Mouse (Mus musculus) ovary, postnatal 14 days (tissue): ENCODE measurements around the gene Pld5.

Experiments
- DNase-seq: peaks from one replicate; pipeline ENCODE4 v3.0.0; 2022; ENCODE audit warnings: low spot score

Pld5 gene

GRCm38 (mm10) chr1:176274667-176275610 lies at the start of gene Pld5:
Gene Pld5 (minus strand): TSS chr1:176275312.
- no peak for DNase-seq

DNA sequence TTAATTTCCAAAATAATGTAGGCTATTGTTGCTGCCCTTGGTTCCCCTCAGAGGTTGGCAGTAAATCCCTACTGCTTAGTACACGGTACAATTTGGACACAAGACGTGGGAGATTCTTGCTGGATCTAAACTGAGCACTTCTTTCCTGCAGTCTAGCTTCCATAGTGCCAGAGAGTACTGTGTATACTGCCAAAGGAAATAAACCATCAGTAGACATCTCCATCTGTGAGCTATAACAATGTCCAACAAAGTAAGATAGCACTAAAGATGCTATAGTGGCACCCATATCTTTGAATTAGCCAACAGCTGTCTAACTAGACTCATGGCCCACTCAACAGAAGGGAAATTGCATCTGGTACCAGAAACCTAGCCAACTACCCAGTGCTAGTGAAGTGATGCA lies 40.0 kb upstream of the Pld5 start:
- no peak for DNase-seq

- no peak for DNase-seq
Measured at GRCm38 (mm10) chr1:176310174-176310573, 35.1 kb upstream of the Pld5 start.

DNA sequence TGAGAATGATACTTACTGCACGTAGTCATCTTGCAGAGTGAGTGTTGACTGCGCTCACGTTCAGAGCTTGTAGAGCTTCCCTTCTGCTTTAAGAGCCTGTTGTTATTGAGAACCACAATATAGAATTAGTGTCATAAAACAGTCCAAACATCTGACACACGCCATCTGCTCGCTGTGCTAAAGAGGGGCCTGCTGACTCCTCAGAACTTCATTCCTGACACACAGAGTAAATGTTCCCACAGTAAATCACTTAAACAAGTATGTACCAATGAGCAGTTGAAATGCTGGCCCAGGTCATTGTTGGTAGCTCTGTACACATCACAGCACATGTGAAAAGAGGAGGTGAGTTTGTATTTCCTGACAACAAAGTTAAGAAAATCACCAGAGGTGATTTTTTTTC lies 14.3 kb upstream of the Pld5 start:
- no peak for DNase-seq

- no peak for DNase-seq
Measured at GRCm38 (mm10) chr1:176275611-176275980, 484 bp upstream of the Pld5 start.

DNA sequence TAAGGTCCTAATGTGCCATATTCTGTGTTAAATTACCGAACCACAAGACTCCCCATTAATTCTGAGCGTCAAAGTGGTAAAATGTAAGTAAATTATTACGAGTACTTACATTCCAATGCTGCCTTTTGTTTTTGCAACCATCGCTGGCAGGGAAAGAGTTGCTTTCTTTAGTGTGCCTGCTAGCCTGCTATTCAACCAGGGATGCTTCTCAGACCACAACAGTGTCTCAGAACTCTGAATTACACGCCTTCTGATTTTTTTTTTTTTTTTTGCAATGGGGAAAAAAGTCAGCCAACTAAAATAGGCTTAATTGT lies 26.4 kb downstream of the Pld5 start:
- DNase-seq = no peak

- no peak for DNase-seq
Measured at GRCm38 (mm10) chr1:176247885-176248716, 27.0 kb downstream of the Pld5 start.

DNA sequence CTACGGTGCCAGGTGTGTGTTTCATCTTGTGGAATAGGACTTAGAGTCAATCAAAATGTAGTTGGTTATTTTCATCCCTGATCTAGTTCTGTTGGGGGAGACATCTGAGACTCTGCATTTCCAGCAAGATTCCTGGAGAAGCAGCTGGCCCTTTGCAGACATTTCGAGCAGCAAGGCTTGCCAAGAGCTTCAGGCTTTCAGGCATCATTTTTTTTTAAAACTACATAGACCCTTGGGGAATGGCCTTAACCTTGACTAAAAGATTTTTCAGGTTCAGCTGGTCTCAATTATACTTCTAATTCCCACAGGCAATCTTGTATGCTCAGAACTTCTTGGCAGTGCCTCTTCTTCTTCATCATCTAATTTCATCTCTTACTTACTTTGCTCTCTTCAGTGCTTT lies 35.9 kb downstream of the Pld5 start:
- no peak for DNase-seq

DNA sequence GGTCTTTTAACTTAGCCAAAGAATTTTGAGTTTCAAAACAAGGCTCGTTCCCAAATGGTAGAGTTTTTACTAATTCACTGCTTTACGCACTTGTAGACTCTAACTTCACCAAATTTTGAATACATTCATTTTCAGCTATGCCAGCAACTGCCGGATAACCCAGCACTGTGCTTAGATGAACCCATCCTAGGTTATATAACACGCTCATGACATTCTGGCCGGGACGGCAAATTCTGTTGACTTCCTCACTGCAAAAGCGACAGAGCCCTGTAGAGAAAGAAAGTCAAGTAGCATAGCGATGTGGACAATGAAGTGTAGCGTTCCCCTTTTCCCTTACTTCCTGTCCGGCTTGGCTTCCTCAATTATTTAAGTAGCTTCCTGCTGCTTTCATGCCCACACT lies 51.3 kb downstream of the Pld5 start:
- no peak for DNase-seq

- DNase-seq = peak; percentile 76
Measured at GRCm38 (mm10) chr1:176223196-176223595, 51.9 kb downstream of the Pld5 start.

DNA sequence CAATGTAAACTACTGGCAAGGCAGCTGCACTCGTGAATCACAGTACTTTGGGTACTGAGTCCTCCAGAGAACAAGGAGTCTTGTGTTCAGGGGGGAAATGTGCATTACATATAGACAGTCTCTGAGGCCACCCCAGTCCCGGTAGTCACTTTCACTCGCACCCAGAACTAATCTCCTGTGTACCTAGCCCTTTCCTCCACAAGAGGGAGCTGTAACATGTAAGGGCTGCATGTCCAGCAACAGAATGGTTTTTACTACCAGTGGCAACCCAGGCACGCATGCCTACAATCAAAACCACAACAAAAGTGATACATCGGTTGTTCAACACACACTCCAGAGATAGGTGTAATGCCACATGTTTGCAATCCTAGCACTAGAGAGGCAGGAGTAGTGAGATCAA lies 56.9 kb downstream of the Pld5 start:
- no peak for DNase-seq

DNA sequence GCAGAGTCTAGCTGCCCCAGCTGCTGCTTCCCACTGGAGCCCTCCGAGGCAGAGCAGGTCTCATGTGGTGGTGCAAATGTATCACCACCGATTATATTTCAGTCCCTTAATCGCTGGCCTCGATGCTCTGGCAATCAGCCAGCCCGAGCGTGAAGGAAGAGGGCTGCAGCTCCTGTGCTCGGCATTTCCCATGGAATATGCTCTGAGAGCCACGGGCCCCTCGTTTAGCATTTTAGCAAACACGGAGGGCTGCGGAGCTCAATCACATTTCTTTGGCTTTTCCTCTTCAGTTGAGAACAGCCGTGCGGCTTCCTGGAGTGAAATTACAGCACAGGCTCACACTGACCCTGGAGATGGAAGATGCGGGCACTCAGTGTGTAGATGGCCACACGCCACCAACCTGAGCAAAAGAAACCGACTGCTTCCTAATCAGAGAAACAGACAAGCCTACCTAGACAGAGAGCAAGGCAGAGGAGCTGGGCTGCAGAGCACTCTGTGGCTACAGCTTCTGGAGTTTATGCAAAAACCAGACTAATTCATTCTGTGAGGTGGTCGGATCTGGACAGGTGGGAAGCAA lies 61.4 kb downstream of the Pld5 start:
- DNase-seq = no peak

GRCm38 (mm10) chr1:176212922-176213644 lies 62.0 kb downstream of the Pld5 start:
- no peak for DNase-seq

DNA sequence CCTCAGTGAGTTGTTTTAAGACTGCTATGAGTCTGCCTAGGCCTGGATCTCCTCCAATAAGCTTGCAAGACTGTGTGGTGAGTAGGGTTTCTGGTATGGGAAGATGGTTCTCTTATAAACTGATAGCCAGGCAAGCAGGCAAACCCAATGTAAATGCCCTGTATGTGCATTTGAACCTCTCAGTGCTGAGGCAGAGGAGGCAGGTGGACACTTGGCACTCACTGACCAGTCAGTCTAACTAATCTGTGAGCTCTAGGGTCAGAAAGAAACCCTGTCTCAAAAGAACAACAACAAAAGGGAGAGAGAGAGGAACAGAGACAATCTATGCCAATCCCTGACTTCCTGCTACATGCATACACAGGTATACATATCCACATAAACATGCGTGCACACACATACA lies 64.3 kb downstream of the Pld5 start:
- no peak for DNase-seq

DNA sequence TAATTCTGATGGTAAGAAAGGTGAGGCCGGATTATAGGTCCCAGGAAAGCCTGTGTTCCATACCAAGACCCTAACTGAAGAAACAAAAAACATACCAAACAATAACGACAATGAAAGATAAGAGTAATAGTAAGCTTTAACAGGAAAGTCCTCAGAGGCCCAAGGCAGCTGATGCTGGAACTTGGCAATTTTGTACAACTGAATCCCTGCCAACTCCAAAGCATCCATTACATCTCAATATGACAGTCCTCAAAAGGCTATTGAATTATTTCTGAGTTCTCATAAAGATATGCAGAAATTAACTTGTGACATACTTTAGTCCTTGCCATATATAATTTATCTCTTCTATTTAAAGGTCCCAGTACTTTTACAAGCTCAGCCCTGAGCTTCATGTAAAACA lies 67.1 kb downstream of the Pld5 start:
- DNase-seq = no peak

- DNase-seq = no peak
Measured at GRCm38 (mm10) chr1:176202360-176202759, 72.8 kb downstream of the Pld5 start.

DNA sequence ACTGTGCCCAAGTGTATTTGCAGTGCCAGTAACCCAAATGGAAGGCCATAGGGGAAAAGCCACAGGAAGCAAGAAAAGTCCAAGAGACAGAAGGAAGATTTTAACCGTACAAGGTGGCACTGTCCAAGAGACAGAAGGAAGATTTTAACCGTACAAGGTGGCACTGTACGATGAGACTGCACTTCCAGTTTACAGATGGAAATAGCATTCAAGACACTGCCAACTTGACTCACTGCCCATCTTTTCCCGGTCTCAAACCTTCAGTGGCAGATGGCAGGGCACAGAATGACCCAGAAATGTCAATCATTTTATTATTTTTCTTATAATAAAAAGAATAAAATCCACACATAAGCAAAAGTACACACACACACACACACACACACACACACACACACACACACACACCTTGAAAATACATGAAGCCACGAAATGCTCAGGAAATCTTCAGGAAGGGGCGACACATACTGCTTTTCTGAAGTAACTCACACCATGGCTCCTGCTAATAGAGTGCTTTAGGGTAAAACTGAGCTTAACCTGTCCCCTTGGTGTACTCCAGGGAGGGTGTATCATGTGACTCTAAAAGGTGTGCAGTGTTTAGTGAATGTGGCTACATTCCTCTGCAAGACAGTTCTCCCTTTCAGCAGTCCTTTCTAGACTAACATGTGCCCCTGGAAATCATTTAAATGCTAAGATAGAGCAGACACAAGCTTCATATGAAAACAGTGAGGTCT lies 77.9 kb downstream of the Pld5 start:
- no peak for DNase-seq

GRCm38 (mm10) chr1:176196341-176196740 lies 78.8 kb downstream of the Pld5 start:
- DNase-seq = no peak

DNA sequence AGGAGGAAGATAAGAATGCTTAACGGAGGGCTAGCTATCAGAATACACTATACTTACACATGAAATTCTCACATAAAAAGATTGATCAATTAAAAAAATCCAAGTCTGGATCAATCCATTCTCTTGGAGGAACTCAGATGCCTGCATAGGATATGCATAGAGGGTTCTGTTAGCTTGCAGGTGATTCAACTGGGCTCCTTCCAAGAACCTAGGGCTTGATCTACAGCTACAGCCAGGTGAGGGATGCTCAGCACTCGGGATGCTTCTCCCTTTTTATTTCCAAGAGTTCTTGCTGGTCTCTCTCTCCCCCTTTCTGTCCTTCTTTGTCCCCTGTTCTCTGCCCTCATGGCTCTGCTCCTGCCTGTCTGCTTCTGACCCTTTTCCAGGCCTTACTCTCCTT lies 80.4 kb downstream of the Pld5 start:
- DNase-seq = no peak

GRCm38 (mm10) chr1:176183991-176184390 lies 91.1 kb downstream of the Pld5 start:
- no peak for DNase-seq

- no peak for DNase-seq
Measured at GRCm38 (mm10) chr1:176174971-176175370, 100.1 kb downstream of the Pld5 start.

DNA sequence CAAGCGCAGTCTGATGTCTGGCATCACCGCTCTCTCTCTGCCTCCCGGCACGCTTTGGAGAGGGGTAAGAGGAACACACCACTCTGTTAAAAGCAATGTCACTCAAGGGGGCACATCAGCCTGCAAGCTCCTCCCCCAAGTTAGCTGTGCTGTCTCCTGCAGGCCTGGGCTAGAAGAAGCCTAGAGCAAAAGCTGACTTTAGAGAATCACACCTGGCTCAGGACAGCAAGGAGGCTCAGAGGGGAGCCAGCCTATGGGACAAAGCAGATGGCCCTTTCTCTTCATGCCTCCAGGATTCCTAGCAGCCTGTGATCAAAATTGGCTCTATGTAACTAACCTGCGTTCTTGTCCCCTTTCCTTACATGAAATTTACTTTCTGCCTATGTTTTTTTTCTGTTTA lies 107.3 kb downstream of the Pld5 start:
- no peak for DNase-seq
